Mouse (Mus musculus): Measurements from ENCODE around the gene Ankzf1. TPM values are rescaled to one million over a fixed set of nuclear protein-coding genes. Genes with fewer than 3 reads are reported as not detected.

Gene Ankzf1
- total RNA-seq (2015) (6.2 and 7.6 TPM in 2 replicates), total RNA-seq (2017) (24.5 and 24.6 TPM in 2 replicates)

DNA sequence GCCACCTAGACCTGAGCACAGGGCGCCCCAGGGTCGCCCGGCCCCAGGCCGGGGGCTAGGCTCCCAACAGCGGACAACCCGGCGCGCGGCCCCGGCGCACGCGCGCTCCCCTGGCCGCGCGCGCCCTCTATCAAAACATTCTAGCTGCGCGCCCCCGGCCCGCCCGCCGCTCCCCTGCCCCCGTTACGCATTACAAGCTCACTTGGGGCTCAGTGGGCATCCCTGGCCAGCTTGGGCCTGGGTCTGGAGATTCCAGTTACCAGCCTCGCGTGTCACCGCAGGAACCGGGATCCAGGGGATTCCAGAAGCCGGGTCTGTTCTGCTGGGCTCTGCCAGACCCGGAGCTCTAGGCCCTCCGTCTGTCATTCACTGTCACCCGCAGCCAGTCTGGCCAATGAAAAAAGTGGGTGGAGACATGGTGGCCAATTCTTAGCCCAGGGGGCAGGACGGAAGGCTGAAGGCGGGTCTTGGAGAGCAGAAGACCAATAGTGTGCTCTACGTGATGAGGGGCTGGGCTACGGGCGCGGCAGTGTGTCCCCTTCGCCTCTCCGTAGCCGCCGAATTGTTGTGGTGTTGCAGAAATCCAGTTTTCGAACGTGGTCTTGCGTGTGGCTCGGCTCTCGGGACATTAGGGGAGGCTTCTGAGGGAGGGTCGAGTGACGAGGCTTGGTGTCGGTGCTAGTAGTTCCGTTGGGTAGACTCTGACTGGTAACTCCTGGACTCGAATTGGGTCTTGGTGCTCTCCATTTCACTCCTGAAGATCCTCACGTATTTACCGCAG is at the start of gene Ankzf1, which contains the start of gene Atg9a:
Ankzf1 (plus strand) TSS at position 530 of the 781 bp plus-strand sequence.
Atg9a (minus strand) TSS at position 575 of the 781 bp plus-strand sequence.
- peak; percentile 85 for ATAC-seq (ENCODE audit: poor library complexity, severe bottlenecking)

DNA sequence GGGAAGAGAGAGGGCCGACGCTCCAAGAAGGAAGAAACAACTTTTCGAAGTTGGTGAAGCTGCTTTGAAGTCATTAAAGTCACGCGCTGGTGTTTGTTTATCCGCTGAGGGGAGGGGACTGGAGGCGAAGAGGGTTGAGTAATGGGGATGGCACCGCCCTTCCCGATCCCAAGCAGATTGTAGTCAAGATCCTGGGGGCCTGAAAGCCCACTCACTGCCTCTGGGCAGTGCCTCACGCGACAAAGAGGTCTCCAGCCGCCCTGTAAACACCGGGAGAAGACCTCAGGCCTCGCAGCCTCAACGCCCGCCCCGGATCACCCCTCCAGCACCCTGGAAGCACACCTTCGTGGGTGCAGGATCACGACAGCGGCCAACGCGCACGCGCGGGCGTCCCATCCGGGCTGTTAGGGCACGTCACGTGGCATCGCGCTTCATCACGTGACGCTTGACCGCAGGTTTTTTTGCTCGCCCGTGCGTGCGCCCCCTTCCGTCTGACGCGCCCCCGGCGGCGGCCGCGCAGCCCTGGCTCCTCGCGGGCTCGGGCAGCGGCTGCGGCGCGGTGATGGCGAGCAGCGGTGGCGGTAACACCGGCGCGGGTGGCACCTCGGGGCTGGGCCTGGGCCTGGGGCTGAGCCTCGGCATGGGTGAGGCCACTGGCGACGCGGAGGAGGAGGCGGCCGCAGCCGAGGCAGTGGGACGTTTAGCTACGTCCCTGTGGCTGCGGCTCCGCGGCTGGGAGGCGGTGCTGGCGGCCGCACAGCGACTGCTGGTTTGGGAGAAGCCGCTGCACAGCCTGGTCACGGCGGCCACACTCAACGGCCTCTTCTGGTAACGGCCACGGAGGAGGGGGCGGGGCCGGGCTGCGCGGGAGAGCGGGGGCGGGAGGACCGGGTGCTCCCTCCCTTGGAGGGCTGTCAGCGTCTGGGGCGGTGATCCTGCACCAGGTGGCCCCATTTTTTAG is 49.4 kb upstream of the Ankzf1 start, which contains the start of the genes Cnppd1 and Retreg2:
Cnppd1 (minus strand) TSS at position 411 of the 961 bp plus-strand sequence.
Retreg2 (plus strand) TSS at position 478 of the 961 bp plus-strand sequence.
- peak; percentile 58 for ATAC-seq (ENCODE audit: poor library complexity, severe bottlenecking)

DNA sequence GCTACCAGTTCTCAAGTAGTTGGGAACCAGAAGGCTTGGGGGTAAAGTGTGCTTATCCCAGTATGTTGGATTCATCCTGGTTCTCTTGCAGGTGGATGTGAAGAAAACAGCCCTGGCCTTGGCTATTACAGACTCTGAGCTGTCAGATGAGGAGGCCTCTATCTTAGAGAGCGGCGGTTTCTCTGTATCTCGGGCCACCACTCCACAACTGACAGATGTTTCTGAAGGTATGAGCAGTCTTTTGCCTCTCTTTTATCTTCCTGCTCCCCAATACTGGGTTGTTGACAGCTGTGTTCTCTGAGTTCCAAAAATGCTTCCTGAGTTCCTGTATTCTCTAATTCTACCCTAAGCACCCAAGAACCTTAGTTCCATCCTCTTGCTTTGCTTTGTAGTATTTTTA is 46.4 kb upstream of the Ankzf1 start:
- ATAC-seq (ENCODE audit: poor library complexity, severe bottlenecking): no peak

DNA sequence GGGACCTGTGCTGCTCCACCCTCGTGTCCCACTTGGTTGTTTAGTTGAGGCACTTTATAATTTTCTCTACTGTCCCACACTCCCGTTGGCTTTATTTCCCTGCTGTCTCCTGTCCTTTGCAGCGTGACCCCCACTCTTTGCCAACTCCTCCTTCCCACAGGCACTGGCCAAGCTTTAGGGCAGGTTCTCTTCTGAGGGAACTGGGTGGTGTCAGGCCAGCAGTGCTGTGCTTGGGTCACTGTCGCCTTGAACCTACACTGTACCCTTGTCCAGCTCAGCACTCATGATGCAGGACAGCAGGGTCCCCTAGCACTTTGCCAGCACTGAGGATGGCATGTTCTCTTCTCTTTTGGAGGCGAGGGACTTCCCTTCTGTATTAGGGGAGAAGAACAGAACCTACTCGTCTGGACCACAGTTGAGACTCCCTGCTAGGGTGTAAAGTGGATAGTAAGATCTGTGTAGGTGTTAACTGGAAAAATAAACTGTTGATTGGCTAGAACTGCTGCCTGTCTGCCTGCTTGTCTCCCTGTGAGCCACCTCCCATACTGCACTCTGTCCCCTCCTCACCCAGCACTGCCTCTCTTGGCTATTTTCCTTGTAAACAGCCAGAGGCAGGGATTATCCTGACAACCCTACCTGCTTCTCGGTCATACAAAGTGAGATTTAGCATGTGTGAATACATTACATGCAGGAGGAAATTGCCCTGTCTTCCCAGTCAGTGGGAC is 44.4 kb upstream of the Ankzf1 start:
- no peak for ATAC-seq (ENCODE audit: poor library complexity, severe bottlenecking)

DNA sequence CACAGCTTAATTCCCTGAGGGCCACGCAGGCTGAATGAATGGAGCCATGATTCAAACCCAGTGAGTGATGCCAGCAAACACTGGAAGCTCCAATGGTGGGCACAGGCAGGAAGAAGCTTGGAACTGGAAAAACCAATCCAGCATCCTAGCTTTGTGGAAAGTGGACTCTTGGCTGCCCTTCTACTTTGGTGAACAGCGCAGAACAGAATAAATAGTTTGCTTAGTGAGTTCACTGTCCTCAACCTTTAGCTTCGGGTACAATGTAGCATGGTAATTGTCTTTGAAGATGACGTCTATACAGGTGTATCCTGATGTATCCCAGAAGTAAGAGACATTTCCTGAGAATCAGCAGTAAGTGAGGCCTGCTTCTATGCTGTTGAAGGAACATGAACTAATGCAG is 43.2 kb upstream of the Ankzf1 start:
- ATAC-seq (ENCODE audit: poor library complexity, severe bottlenecking): no peak

DNA sequence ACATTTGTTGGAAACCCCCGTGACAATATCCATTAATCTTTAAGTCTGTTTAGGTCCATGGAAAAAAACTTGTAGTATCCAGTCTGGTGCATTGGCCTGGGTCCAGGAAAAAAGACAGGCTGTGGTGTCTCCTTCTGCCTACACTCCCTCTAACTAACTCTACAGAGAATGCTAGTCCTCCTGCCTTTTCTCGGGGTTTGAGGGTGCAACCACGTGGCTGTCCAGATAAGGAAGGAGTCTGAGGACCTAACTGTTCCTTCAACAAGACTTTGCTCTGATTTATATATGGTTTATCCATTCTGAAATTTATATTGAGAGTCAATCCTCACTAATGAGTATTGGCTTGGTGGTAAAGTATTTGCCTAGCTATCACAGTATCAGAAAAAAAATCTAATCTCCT is 36.1 kb upstream of the Ankzf1 start:
- ATAC-seq (ENCODE audit: poor library complexity, severe bottlenecking): no peak

DNA sequence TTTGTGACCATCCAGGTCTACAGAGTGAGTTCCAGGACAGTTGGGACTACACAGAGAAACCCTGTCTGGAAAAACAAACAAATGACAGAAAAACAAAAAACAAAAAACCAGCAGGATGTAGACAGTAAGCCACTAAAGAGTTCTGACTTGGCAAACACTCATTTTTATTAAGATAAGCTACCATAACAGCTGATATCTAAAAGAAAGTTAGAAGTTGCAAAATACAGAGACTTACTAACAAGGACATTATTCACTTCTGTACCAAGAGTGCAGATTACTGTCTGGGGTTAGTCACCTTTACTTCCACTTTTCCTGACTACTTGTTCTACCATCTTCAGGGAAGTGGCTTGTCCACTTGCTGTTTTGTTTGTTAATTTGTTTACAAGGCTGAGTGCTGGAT is 33.0 kb upstream of the Ankzf1 start:
- no peak for ATAC-seq (ENCODE audit: poor library complexity, severe bottlenecking)

DNA sequence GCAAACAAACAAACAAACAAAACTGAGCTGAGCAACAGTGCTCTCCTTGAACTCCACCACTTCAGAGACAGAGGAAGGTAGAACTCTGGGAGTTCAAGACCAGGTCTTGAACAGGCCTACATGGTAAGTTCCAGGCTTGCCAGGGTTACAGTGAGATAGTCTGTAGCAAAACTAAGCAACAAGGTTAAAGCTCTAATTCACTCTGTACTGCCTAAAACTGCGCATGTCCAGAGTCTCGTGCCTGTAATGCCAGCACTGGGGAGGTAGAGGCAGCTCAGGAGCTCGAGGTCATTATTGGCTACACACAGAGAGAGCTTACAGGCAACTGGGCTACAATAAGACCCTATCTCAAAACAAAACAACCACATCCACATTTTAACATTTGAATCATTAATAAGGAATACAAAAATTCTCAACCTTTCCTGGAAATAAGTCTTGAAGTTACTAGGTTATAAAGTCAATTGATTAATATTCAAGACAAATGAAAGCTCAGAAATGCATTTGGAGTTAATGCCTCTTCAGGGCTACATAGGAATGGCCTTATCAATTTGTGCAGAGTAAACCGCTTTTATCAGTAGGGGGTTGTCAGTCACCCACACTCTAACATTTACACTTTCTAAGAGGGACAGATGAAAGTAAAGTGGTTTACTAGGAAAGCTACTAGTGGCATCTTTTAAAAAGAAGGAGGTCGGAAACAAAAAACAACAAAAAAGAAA is 32.3 kb upstream of the Ankzf1 start:
- ATAC-seq (ENCODE audit: poor library complexity, severe bottlenecking): no peak

DNA sequence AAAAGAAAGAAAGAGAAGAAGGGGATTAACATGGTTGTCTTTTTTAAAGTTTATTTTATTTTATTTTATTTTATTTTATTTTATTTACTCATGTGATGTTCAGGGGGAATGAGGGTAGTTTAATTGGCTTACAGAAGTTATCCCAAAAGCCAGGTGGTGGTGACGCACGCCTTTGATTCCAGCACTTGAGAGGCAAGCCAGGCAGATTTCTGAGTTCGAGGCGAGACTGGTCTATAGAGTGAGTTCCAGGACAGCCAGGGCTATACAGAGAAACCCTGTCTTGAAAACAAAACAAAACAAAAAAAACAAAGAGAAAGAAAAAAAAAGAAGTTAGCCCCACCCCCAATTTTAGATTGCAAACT is 31.7 kb upstream of the Ankzf1 start:
- no peak for ATAC-seq (ENCODE audit: poor library complexity, severe bottlenecking)

DNA sequence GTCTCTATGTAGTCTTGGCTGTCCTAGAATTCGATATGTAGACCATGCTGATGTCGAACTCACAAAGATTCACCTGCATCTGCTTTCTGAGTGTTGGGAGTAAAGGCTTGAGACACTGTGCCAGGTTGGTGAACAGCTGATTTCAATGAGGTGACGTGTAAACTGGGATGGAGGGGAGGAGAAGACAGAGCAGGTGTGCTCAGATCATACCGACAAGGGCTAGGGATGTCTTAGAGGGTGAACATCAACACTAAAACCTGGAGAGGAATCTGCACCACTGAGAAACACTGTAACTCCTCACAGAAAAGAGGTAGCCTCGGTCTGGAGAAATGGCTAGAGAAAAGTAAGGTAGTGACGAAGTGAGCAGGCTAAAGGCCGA is 23.9 kb upstream of the Ankzf1 start:
- no peak for ATAC-seq (ENCODE audit: poor library complexity, severe bottlenecking)

DNA sequence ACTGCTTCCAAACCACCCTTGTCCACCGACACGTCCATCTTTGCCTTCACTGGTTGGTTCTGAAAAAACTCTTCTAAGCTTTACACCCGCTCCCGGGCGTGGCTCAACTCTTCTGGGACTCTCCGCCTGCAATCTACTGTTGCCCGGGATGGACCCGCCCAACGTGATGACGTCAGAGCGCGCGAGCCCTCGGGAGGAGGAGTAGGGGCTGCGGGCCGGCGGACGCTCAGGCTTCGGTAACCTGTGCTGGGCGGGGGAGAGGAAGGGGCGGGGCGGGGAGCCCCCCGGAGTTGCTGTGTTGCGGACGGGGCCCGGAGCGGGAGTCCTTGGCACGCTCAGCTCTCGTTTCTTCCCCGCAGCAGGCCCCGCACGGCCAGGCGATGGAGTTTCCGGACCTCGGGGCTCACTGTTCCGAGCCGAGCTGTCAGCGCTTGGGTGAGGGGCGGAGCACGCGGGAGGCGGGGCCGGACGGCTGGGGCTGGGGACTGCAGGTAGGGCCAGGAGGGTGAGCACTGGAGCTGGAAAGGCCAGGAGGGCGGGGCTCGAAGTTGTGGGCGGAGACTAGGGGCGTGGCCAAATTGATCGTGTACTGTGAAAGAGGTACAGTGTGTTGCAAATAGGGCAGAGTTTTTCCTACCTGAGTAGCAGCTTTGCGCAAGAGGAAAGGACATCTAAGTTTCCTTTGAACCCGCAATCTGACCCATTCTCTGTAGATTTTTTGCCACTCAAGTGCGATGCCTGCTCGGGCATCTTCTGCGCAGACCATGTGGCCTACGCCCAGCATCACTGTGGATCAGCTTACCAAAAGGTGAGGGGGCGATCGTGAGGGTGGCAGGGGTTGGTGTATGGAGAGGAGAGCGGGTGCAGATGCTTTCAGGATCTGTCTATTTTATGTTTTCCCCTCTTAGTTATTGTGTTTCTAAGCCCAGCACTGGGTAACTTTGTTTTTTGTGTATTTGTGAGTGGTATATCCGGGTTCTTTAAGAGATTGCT is 23.2 kb upstream of the Ankzf1 start, which contains the start of gene Zfand2b:
Zfand2b (plus strand) TSS at position 175 of the 993 bp plus-strand sequence.
- peak; percentile 92 for ATAC-seq (ENCODE audit: poor library complexity, severe bottlenecking)

DNA sequence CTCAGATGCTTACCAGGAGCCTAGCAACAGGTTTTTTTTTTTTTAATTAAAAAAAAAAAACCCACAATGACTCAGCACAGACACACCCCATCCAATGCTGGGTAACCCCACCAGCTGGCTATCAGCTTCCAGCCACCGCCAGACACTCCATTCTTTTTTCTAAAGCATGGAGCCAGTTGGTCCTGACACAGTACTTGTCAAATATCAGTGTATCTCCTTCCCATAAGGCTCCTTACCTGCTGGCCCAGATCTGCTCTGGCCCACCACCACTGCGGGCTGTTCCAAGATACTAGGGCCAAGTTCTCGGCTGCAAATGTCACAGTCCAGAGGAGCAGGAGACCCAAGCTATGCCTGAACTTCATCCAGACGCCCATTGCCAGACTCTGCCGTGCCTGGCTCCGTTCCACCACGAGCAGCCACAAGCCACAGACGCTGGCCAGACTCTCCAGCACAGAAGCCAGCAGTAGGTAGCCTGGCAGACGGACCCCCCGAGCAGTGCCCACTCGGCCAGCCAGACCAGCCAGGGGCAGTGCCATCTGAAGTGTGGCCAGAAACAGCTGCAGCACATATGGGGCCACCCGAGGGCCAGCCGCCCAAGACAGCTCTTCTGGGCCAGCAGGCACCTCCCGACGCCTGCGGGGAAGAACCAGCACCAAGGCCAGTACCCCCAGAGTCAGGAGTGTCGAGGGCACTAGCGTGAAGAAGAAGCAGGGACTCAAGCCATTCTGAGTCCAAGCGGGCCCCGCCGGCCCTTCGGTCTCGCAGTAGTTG is 12.4 kb upstream of the Ankzf1 start:
- ATAC-seq (ENCODE audit: poor library complexity, severe bottlenecking): peak; percentile 59

DNA sequence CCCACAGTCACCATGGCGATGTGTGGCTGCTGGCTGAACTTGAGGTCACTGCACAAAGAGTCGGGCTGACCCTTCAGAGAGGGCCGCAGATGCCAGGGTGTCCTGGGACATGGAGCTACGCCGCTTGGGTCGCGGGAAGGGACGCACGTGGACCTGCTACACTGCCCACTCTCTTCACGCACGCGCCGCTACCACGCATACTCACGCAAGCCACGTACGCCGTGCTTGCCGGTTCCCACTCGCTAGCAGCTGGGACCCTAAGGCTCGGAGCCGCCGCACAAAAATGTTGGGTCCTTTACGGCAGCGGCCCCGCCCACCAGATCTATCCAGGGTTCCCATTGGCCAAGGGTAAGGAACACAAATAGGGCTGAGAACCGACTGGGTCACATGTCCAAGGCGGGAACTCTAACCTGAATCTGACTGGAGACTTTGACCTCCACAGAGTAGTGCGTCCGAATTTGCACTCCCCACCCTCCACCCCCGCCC is 11.8 kb upstream of the Ankzf1 start, which contains the start of gene Abcb6:
Abcb6 (minus strand) TSS at position 288 of the 486 bp plus-strand sequence.
- peak; percentile 90 for ATAC-seq (ENCODE audit: poor library complexity, severe bottlenecking)

DNA sequence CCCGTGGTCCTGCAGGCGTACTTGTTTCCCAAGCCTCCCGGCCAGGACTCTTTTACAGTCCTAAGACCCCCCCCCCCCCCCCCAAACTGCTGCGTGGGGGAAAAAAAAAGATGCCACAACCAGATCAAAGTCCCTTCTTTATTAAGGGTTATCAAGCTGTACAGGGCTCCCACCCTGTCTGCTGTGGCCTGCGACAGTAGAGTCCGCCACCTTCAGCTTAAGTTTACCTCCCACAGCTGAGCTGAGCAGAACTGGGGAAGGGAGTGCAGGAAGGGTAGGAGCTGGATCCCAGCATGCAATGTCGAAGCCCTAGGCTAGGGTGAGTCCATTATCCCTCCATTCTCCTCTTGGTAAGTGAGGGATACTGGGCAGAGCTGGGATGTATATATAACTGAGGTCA is 11.2 kb upstream of the Ankzf1 start:
- no peak for ATAC-seq (ENCODE audit: poor library complexity, severe bottlenecking)

DNA sequence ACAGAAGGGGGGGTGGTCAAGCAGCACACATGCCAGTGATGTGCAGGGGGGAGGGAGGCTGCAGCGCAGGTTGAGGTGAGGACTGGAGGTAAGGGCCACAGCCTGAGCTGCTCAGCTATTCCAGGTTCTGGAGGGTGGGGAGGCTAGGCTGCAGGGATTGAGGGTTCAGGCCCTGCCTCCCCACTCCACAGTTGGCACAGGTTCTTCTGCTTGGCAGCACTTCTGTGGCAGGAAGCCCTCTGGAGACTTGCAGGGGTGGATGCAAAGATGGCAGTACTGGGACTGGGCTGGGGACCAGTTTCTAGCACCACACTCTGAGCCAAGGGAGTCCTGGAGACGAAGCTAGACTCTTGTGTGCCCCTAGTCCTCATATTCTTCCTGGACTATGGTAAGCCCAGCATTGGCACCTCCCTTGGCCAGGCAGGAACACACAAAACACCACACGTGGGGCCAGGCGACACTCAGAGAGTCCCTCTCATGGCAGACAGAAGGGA is 10.5 kb upstream of the Ankzf1 start:
- ATAC-seq (ENCODE audit: poor library complexity, severe bottlenecking): no peak

DNA sequence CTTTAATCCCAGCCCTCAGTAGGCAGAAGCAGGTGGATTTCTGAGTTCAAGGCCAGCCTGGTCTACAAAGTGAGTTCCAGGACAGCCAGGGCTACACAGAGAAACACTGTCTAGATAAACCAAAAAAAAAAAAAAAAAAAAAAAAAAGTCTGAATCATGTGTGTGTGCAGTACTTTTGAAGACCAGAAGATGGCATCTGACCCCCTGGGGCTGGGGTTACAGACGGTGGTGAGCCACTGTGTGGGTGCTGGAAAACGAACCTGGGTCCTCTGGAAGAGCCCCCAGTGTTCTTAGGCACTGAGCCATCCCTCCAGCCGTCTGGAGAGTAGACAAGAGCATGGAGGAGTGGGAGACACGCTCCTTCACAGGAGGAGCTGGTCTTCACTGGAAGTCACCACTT is 9.8 kb upstream of the Ankzf1 start:
- ATAC-seq (ENCODE audit: poor library complexity, severe bottlenecking): no peak

DNA sequence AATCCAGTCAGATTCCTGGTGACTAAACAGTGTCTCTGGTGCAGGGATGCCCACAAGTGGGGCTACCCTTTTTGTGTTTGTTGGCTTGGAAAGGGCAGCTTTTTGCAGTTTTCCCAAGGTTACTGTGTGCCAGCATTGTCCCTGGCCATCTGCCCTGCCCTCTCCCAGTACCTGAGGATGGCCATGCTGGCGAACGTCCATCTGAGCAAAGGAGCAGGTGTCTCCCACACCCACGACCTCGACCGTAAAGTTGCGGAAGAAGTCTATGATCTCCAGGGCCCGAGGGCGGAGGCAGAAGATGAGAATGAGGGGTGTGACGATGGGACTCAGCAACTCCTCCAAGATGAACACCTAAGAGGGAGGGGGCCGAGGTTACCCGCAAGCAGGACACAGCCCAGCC is 6.5 kb upstream of the Ankzf1 start:
- no peak for ATAC-seq (ENCODE audit: poor library complexity, severe bottlenecking)

DNA sequence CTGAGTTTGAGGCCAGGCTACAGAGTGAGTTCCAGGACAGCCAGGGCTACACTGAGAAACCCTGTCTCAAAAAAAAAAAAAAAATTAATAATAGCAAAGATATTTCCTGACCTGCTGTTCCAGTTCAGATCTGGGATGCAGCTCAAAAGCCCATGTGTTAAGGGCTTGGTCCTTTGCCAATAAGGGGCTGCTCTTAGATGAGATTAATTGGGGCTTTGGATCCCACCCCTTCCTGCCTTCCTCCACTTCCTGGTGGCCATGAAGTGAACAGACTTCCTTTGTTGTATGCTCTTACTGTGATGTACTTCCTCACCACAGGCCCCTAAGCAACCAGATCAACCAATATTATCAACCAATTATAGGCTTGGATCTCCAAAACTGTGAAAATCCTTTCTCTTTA is 4.8 kb upstream of the Ankzf1 start:
- no peak for ATAC-seq (ENCODE audit: poor library complexity, severe bottlenecking)
